Mouse (Mus musculus) forebrain, embryonic 11.5 days (tissue): ENCODE measurements around the gene Rassf1. TPM values are rescaled to one million over a fixed set of nuclear protein-coding genes. Genes with fewer than 3 reads are reported as not detected.
"Not testable (repeated sequence)": the region's sequence is repeated elsewhere in the genome, so short reads cannot be mapped to it uniquely, and the experiment has no call there.

ENCODE experiments used
- ATAC-seq: fragments of 200-750 bp; cut with Nextera tagmentation; replicated peaks from 2 replicates; pipeline ENCODE4 v1.8.0; 2017; ENCODE audit warnings: moderate TSS enrichment; ENCODE audit not compliant: low FRiP score
- DNase-seq: peaks from one replicate; pipeline ENCODE4 v3.0.0-alpha.2; 2017; ENCODE audit warnings: low spot score
- H3K27ac ChIP-seq: fragments of 300-500 bp; sonication (generic); 2 replicates; pipeline ENCODE4 v1.5.1; 2014; ENCODE audit warnings: low read depth, low read length
- H3K27me3 ChIP-seq: fragments of 300-500 bp; sonication (generic); 2 replicates; pipeline ENCODE4 v1.6.1; 2014; ENCODE audit warnings: mild to moderate bottlenecking, low read length, mixed read lengths; ENCODE audit not compliant: control insufficient read depth, insufficient read depth
- H3K36me3 ChIP-seq: fragments of 300-500 bp; sonication (generic); 2 replicates; pipeline ENCODE4 v1.6.1; 2014; ENCODE audit warnings: mild to moderate bottlenecking, low read length, moderate library complexity, mixed read lengths; ENCODE audit not compliant: control insufficient read depth, insufficient read depth
- H3K4me1 ChIP-seq: fragments of 300-500 bp; sonication (generic); replicated peaks from 2 replicates; pipeline ENCODE4 v1.6.1; 2014; ENCODE audit warnings: low read length, mixed read lengths; ENCODE audit not compliant: control insufficient read depth, insufficient read depth
- H3K4me2 ChIP-seq: fragments of 300-500 bp; sonication (generic); 2 replicates; pipeline ENCODE4 v1.6.1; 2014; ENCODE audit warnings: low read depth, mild to moderate bottlenecking, low read length, moderate library complexity, mixed read lengths; ENCODE audit not compliant: severe bottlenecking
- H3K4me3 ChIP-seq: fragments of 300-500 bp; sonication (generic); 2 replicates; pipeline ENCODE4 v1.5.1; 2014; ENCODE audit warnings: low read depth, low read length
- H3K9ac ChIP-seq: fragments of 300-500 bp; sonication (generic); 2 replicates; pipeline ENCODE4 v1.6.1; 2014; ENCODE audit warnings: low read length
- H3K9me3 ChIP-seq: fragments of 300-500 bp; sonication (generic); 2 replicates; pipeline ENCODE4 v1.6.1; 2016; ENCODE audit warnings: low read length, mixed read lengths; ENCODE audit not compliant: control insufficient read depth
- WGBS: fragments of 180-500 bp; shearing (Covaris S2); extraction: QIAGEN DNeasy Blood & Tissue Kit; methylation state at CpG from one replicate; pipeline ENCODE4 v1.1.7; 2014; 5-methylcytosine and 5-hydroxymethylcytosine counted together
- polyA plus RNA-seq: library from polyadenylated mRNA; unstranded; fragments of >200 nt; fragmentation: Nextera tagmentation; extraction: Ambion mirVana; gene quantifications from 2 replicates; pipeline ENCODE4 v1.2.1, GENCODE M21; 2014

The Rassf1 gene
- polyA plus RNA-seq, 1 experiment from 2014 or later: 48.2 TPM

GRCm38 (mm10) chr9:107555701-107556100 is 4.3 kb downstream of the Rassf1 start:
- Histone ChIP-seq H3K4me2 (peak overlapping the region; percentile 78), H3K9ac (peak overlapping the region; percentile 86), H3K4me1 (peaks cover 29% of the 10 kb centered on the region), H3K4me3 (peak overlapping the region; percentile 67), H3K27ac (no peak overlapping the region), H3K36me3 (peaks cover 14% of the 10 kb centered on the region; the same call in 1 of the 2 replicates), H3K9me3 (no peaks in the 10 kb centered on the region), H3K27me3 (peaks cover 6% of the 10 kb centered on the region; the same call in 1 of the 2 replicates)
- DNase-seq (no peak), ATAC-seq (no peak)
- 47% methylated on average over 2 of the region's 2 CpGs for WGBS

- H3K4me1 ChIP-seq: peaks cover 25% of the 10 kb centered on the region
- no peaks in the 10 kb centered on the region for H3K9me3 ChIP-seq
- H3K27me3 ChIP-seq: peaks cover 2% of the 10 kb centered on the region; the same call in 1 of the 2 replicates
- peak overlapping the region; percentile 67 for H3K4me3 ChIP-seq
- DNase-seq (no peak), ATAC-seq (no peak)
- H3K4me2 ChIP-seq: peak overlapping the region; percentile 78; the same call in 1 of the 2 replicates
- peak overlapping the region; percentile 39; the same call in 1 of the 2 replicates for H3K9ac ChIP-seq
- H3K36me3 ChIP-seq: peaks cover 17% of the 10 kb centered on the region; the same call in 1 of the 2 replicates
- 83% methylated on average over 3 of the region's 3 CpGs for WGBS
- no peak overlapping the region for H3K27ac ChIP-seq
Observed at GRCm38 (mm10) chr9:107556346-107556745, 5.0 kb downstream of the Rassf1 start.

GRCm38 (mm10) chr9:107563029-107563581 is 11.8 kb downstream of the Rassf1 start, which contains the start of gene Tusc2:
Tusc2 (plus strand) TSS chr9:107563255.
- ATAC-seq (peak; percentile 95), DNase-seq (peak; percentile 96)
- under 1% methylated on average over 46 of the region's 46 CpGs for WGBS
- Histone ChIP-seq H3K4me2 (peak within 1 kb of the TSS; percentile 87), H3K36me3 (peaks cover 21% of the 10 kb centered on the region; the same call in 1 of the 2 replicates), H3K27ac (no peak within 1 kb of the TSS), H3K4me3 (peak within 1 kb of the TSS; percentile 89), H3K9me3 (no peaks in the 10 kb centered on the region), H3K4me1 (peaks cover 11% of the 10 kb centered on the region), H3K9ac (peak within 1 kb of the TSS; percentile 81), H3K27me3 (no peaks in the 10 kb centered on the region)

- not testable (repeated sequence) for H3K4me2 ChIP-seq, H3K4me3 ChIP-seq, ATAC-seq, H3K9me3 ChIP-seq, H3K27ac ChIP-seq, H3K27me3 ChIP-seq, H3K36me3 ChIP-seq, H3K9ac ChIP-seq, DNase-seq
- peaks cover 19% of the 10 kb centered on the region for H3K4me1 ChIP-seq
- WGBS: 48% methylated on average over 5 of the region's 5 CpGs
Observed at GRCm38 (mm10) chr9:107565556-107565955, 14.2 kb downstream of the Rassf1 start.

- ATAC-seq (no peak), DNase-seq (peak; percentile 89)
- H3K36me3 ChIP-seq: peaks cover 9% of the 10 kb centered on the region; the same call in 1 of the 2 replicates
- no peaks in the 10 kb centered on the region for H3K9me3 ChIP-seq
- no peak overlapping the region for H3K4me3 ChIP-seq
- no peak overlapping the region for H3K4me2 ChIP-seq
- no peaks in the 10 kb centered on the region for H3K27me3 ChIP-seq
- no peak overlapping the region for H3K27ac ChIP-seq
- no peak overlapping the region for H3K9ac ChIP-seq
- H3K4me1 ChIP-seq: peaks cover 24% of the 10 kb centered on the region
- WGBS: 62% methylated on average over 15 of the region's 15 CpGs
Observed at GRCm38 (mm10) chr9:107566041-107566709, 14.8 kb downstream of the Rassf1 start.

GRCm38 (mm10) chr9:107566855-107567254 is 15.5 kb downstream of the Rassf1 start:
- H3K27me3 ChIP-seq: no peaks in the 10 kb centered on the region
- H3K4me2 ChIP-seq: no peak overlapping the region
- no peak for ATAC-seq
- peaks cover 28% of the 10 kb centered on the region for H3K4me1 ChIP-seq
- 65% methylated on average over 3 of the region's 3 CpGs for whole genome bisulfite sequencing
- H3K9ac ChIP-seq: no peak overlapping the region
- no peak overlapping the region for H3K27ac ChIP-seq
- peaks cover 7% of the 10 kb centered on the region; the same call in 1 of the 2 replicates for H3K36me3 ChIP-seq
- no peak overlapping the region for H3K4me3 ChIP-seq
- DNase-seq: no peak
- H3K9me3 ChIP-seq: no peaks in the 10 kb centered on the region

- 6% methylated on average over 18 of the region's 18 CpGs for WGBS
- H3K4me1 ChIP-seq: peaks cover 28% of the 10 kb centered on the region
- H3K4me3 ChIP-seq: peak within 1 kb of the TSS; percentile 79
- no peaks in the 10 kb centered on the region for H3K9me3 ChIP-seq
- peak within 1 kb of the TSS; percentile 94 for H3K9ac ChIP-seq
- peaks cover 13% of the 10 kb centered on the region; the same call in 1 of the 2 replicates for H3K36me3 ChIP-seq
- DNase-seq: peak; percentile 58
- H3K27me3 ChIP-seq: no peaks in the 10 kb centered on the region
- ATAC-seq: no peak
- H3K4me2 ChIP-seq: peak within 1 kb of the TSS; percentile 81
- peak within 1 kb of the TSS; percentile 81 for H3K27ac ChIP-seq
Observed at GRCm38 (mm10) chr9:107567702-107568319, 16.5 kb downstream of the Rassf1 start, which contains the start of gene Hyal2. Hyal2 (plus strand) TSS chr9:107567945.

- under 1% methylated on average over 41 of the region's 41 CpGs for WGBS
- peaks cover 26% of the 10 kb centered on the region for H3K4me1 ChIP-seq
- H3K4me2 ChIP-seq: peak overlapping the region; percentile 81
- no peaks in the 10 kb centered on the region; the same call in 1 of the 2 replicates for H3K9me3 ChIP-seq
- peaks cover 19% of the 10 kb centered on the region for H3K36me3 ChIP-seq
- ATAC-seq (peak; percentile 88), DNase-seq (peak; percentile 91)
- H3K9ac ChIP-seq: peak overlapping the region; percentile 94
- peak overlapping the region; percentile 79 for H3K4me3 ChIP-seq
- no peaks in the 10 kb centered on the region for H3K27me3 ChIP-seq
- peak overlapping the region; percentile 81 for H3K27ac ChIP-seq
Observed at GRCm38 (mm10) chr9:107568331-107569261, 17.2 kb downstream of the Rassf1 start.
